Mouse (Mus musculus) cerebellum, adult 2 months (tissue): ENCODE results near the gene Htr7.

ENCODE experiments used
- CTCF ChIP-seq: fragments of 200-500 bp; IDR thresholded peaks from 2 replicates; pipeline ENCODE4 v1.5.1; 2011; ENCODE audit warnings: low read depth, mild to moderate bottlenecking, control low read depth, low read length, moderate library complexity, borderline replicate concordance; ENCODE audit not compliant: insufficient read depth
- POLR2A ChIP-seq: fragments of 200-500 bp; IDR thresholded peaks from 2 replicates; pipeline ENCODE4 v1.6.1; 2011; ENCODE audit warnings: low read length, control low read depth, borderline replicate concordance; ENCODE audit not compliant: insufficient read depth

- no peak for TF ChIP-seq CTCF
- no peak for TF ChIP-seq POLR2A
These were observed 46.6 kb upstream of the Htr7 start for GRCm38 (mm10) chr19:36103909-36104308.
